Mouse (Mus musculus): ENCODE results near the gene Coa3. TPM values are rescaled to one million over a fixed set of nuclear protein-coding genes. Genes with fewer than 3 reads are reported as not detected.

Gene Coa3
- total RNA-seq, 2 experiments from 2014 or later, result 92.7 to 93.1 TPM

Other genes starting within 250 kb of the Coa3 start
- gene Naglu, start 209.1 kb downstream of the Coa3 start, total RNA-seq (2021), result 1 to 10 TPM; 8.6 to 9.9 TPM
- gene Hsd17b1, start 200.7 kb downstream of the Coa3 start, total RNA-seq (2021), result under 1 TPM; 0.33 to 0.37 TPM
- 10 to 100 TPM; 32.9 to 37.7 TPM for gene Coasy, start 196.5 kb downstream of the Coa3 start, total RNA-seq (2021)
- 10 to 100 TPM; 39.2 to 50.3 TPM for gene Mlx, start 191.8 kb downstream of the Coa3 start, total RNA-seq (2021)
- 1 to 10 TPM; 5.8 to 7.0 TPM for gene Psmc3ip, start 183.7 kb downstream of the Coa3 start, total RNA-seq (2021)
- gene Retreg3, start 159.2 kb downstream of the Coa3 start, total RNA-seq (2021), result 10 to 100 TPM; 51.5 to 58.8 TPM
- 10 to 100 TPM; 43.1 to 47.3 TPM for gene Tubg1, start 159.2 kb downstream of the Coa3 start, total RNA-seq (2021)
- gene Tubg2, start 123.2 kb downstream of the Coa3 start, total RNA-seq (2021), result 10 to 100 TPM; 31.7 to 41.4 TPM
- gene Cntnap1, start 108.6 kb downstream of the Coa3 start, total RNA-seq (2021), result 10 to 100 TPM; 59.0 to 61.4 TPM
- 10 to 100 TPM; 13.2 to 13.4 TPM for gene Plekhh3, start 107.8 kb downstream of the Coa3 start, total RNA-seq (2021)
- gene Ccr10, start 103.7 kb downstream of the Coa3 start, total RNA-seq (2021), result not detected
- gene Ezh1, start 52.7 kb downstream of the Coa3 start, total RNA-seq (2021), result 10 to 100 TPM; 27.9 to 30.9 TPM
- 10 to 100 TPM; 69.6 to 70.0 TPM for gene Ramp2, start 33.1 kb downstream of the Coa3 start, total RNA-seq (2021)
- gene Vps25, start 25.4 kb downstream of the Coa3 start, total RNA-seq (2021), result 10 to 100 TPM; 78.4 to 81.9 TPM
- gene Wnk4, start 18.5 kb downstream of the Coa3 start, total RNA-seq (2021), result 1 to 10 TPM; 3.4 to 4.5 TPM
- gene Cntd1, start 102 bp downstream of the Coa3 start, total RNA-seq (2021), result under 1 TPM; 0.37 to 0.56 TPM
- 100 to 1,000 TPM; 173 to 195 TPM for gene Becn1, start 23.2 kb upstream of the Coa3 start, total RNA-seq (2021)
- gene Psme3, start 37.1 kb upstream of the Coa3 start, total RNA-seq (2021), result 100 to 1,000 TPM in 1 of 2 experiments, 10 to 100 TPM in 1; 96.6 to 106 TPM
- 1 to 10 TPM; 4.8 TPM for gene Aoc2, start 45.9 kb upstream of the Coa3 start, total RNA-seq (2021)
- gene Aoc3, start 51.5 kb upstream of the Coa3 start, total RNA-seq (2021), result 1 to 10 TPM; 1.7 to 1.8 TPM
- not detected for gene G6pc, start 88.4 kb upstream of the Coa3 start, total RNA-seq (2021)
- gene Aarsd1, start 138.5 kb upstream of the Coa3 start, total RNA-seq (2021), result 10 to 100 TPM; 51.0 to 57.2 TPM
- gene Gm27029, start 145.7 kb upstream of the Coa3 start, total RNA-seq (2021), result 1 to 10 TPM; 4.1 to 4.5 TPM
- 10 to 100 TPM; 24.4 to 26.4 TPM for gene Rundc1, start 146.0 kb upstream of the Coa3 start, total RNA-seq (2021)
- 1 to 10 TPM; 1.3 to 1.9 TPM for gene Ptges3l, start 146.2 kb upstream of the Coa3 start, total RNA-seq (2021)
- gene Rpl27, start 163.2 kb upstream of the Coa3 start, total RNA-seq (2021), result 10 to 100 TPM; 66.9 to 67.8 TPM
- gene Ifi35, start 169.3 kb upstream of the Coa3 start, total RNA-seq (2021), result 1 to 10 TPM; 2.2 to 2.5 TPM
- 100 to 1,000 TPM; 166 to 176 TPM for gene Rnd2, start 185.9 kb upstream of the Coa3 start, total RNA-seq (2021)
- gene Vat1, start 187.1 kb upstream of the Coa3 start, total RNA-seq (2021), result 10 to 100 TPM; 67.0 to 77.7 TPM